In the genomic region with DNA sequence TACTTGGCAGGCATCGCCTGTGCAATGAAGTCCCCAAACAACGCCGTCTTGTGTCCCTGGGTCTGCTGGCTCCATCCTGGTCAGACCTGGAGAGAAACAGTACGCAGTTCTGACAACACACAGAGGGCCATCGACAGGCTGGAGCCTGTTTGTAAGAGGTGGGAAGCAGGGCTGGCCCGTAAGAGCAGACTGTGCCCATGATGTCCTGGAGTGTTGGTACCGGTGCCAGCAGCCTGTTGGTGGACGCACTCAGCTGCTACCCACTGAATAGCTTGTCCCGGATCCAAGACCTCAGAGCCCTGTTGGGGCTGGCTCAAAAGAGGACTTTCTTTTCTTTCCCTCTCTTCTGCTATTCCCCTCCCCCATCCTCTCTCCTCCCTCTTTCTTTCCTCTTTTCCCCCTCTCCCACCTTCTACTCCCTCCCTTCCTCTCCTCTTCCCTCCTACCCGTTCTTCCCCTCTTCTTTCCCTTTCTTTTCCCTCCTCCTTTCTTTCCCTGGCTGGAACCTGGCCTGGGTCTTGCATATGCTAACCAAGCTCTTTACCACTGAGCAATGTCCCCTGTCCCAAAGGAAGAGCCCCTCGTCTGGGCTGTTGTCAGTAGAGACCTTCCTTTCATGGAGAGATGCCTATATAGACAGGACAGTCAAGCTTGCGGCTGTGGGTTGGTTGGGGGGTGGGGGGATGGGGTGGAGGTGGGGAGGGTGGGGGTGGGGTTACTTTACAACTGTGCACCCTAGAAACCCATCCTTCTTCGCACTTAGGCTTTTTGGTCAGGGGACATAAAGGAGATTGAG, we compare ENCODE assay signal across 11 mouse cellular contexts. TPM values are rescaled to one million over a fixed set of nuclear protein-coding genes. Genes with fewer than 3 reads are reported as not detected.
DNase-seq lines count a peak whose midpoint lies in the region; ATAC-seq and TF ChIP-seq lines count a peak whose summit lies in the region.
"Had no signal": no experiment of that assay in that cellular context is flagged by ENCODE, and none has a peak within 500 bp of the region (broad histone marks: within the 10 kb centered on the region; RNA-seq: fewer than 3 reads in every experiment).

No protein-coding gene starts in this region.

- peak overlapping the region; percentile 36; the same call in 1 of the 2 replicates for H3K27ac ChIP-seq in limb, embryonic 12.5 days
- no peak overlapping the region for H3K27ac ChIP-seq in stomach, postnatal 0 days (replicated peaks)

- H3K4me2 ChIP-seq in limb, embryonic 12.5 days, result peak overlapping the region; percentile 17; the same call in 1 of the 2 replicates
- 0 out of 2 replicates have a peak overlapping the region, but pooled peaks have one; percentile 14 for H3K4me2 ChIP-seq in stomach, postnatal 0 days (replicated peaks; ENCODE audit: low read depth)

- H3K9ac ChIP-seq in limb, embryonic 12.5 days (replicated peaks), result 0 out of 2 replicates have a peak overlapping the region, but pooled peaks have one; percentile 8
- H3K9ac ChIP-seq in stomach, postnatal 0 days (ENCODE audit: low read length), result no peak overlapping the region

- WGBS in limb, embryonic 12.5 days, result 56% methylated on average over 13 of the region's 13 CpGs
- WGBS in stomach, postnatal 0 days, result 49% methylated on average over 13 of the region's 13 CpGs

- no peak overlapping the region for H3K4me3 ChIP-seq in limb, embryonic 12.5 days (replicated peaks)
- no peak overlapping the region for H3K4me3 ChIP-seq in stomach, postnatal 0 days (ENCODE audit: low read depth, low read length)
- H3K4me3 ChIP-seq: myocyte had no signal

- H3K27me3 ChIP-seq in limb, embryonic 12.5 days, result no peaks in the 10 kb centered on the region
- no peaks in the 10 kb centered on the region for H3K27me3 ChIP-seq in stomach, postnatal 0 days (ENCODE audit: control insufficient read depth, insufficient read depth, low read length)

- no peaks in the 10 kb centered on the region for H3K9me3 ChIP-seq in limb, embryonic 12.5 days
- no peaks in the 10 kb centered on the region for H3K9me3 ChIP-seq in stomach, postnatal 0 days (ENCODE audit: control insufficient read depth, low read length)

- DNase-seq in frontal cortex, postnatal 10 days (ENCODE audit: low spot score in 2 of 2), result peak; percentile 39 to 51
- no peak for DNase-seq in frontal cortex, postnatal 14 days (ENCODE audit: low spot score in 2 of 2)
- DNase-seq in right cerebral cortex, postnatal 10 days (ENCODE audit: low spot score in 2 of 2), result peak; percentile 71 to 82
- DNase-seq in right cerebral cortex, postnatal 25 days, result no peak
- DNase-seq in stomach, postnatal 0 days (ENCODE audit: low spot score), result no peak
- DNase-seq in spleen, adult 12 weeks (ENCODE audit: low spot score), result no peak
- DNase-seq in kidney, postnatal 4 days, result no peak
- DNase-seq: gastrocnemius, postnatal 36 days; thymus, postnatal 25 days had no signal

- no peak for TF ChIP-seq CTCF in stomach, postnatal 0 days (IDR thresholded peaks at IDR 0.05; ENCODE audit: low read depth)

- TF ChIP-seq EP300 in stomach, postnatal 0 days (optimal IDR thresholded peaks at IDR 0.05), result no peak

- no peak for ATAC-seq in limb, embryonic 12.5 days (ENCODE audit: insufficient number of reproducible peaks, insufficient read depth, low FRiP score, low TSS enrichment, low read depth)
- peak; percentile 6; the same call in 1 of the 2 replicates for ATAC-seq in stomach, postnatal 0 days (ENCODE audit: low FRiP score, low TSS enrichment)

- H3K36me3 ChIP-seq in limb, embryonic 12.5 days, result no peaks in the 10 kb centered on the region
- H3K36me3 ChIP-seq in stomach, postnatal 0 days (ENCODE audit: control insufficient read depth, insufficient read depth, low read length), result no peaks in the 10 kb centered on the region; the same call in 1 of the 2 replicates

- peaks cover 95% of the 10 kb centered on the region for H3K4me1 ChIP-seq in limb, embryonic 12.5 days (replicated peaks)
- H3K4me1 ChIP-seq in stomach, postnatal 0 days (replicated peaks; ENCODE audit: control insufficient read depth, insufficient read depth), result peaks cover 20% of the 10 kb centered on the region

RNA-seq across cellular contexts. Expression of gene Igsf3, which starts 27.9 kb away (rescaled TPM):
- 95.2 and 104 TPM in 2 replicates for polyA plus RNA-seq in limb, embryonic 12.5 days (2016; fragmentation: Nextera tagmentation; extraction: Ambion mirVana)
- 12.4 and 13.6 TPM in 2 replicates for polyA plus RNA-seq in stomach, postnatal 0 days (2015; fragmentation: Nextera tagmentation; extraction: Ambion mirVana)

Comparison
In these comparisons a context has a peak if more than half of its experiments do, and no peak if none do; other contexts are left out.
1. DNase-seq: peak in frontal cortex, postnatal 10 days (2 of 2) and right cerebral cortex, postnatal 10 days (2 of 2); none in frontal cortex, postnatal 14 days (0 of 2), right cerebral cortex, postnatal 25 days (single experiment), stomach, postnatal 0 days (single experiment), spleen, adult 12 weeks (single experiment) and kidney, postnatal 4 days (0 of 2).